Mouse (Mus musculus) testis, adult 2 months (tissue): ENCODE measurements at regions not wholly inside any gene's neighbourhood (a gene's known extent, or its start where the extent isn't known, plus 50 kb on each side); places are given as distances from the start of the nearest gene placed in this dataset.

ENCODE experiments used
- CTCF ChIP-seq: fragments of 200-500 bp; IDR thresholded peaks from 2 replicates; pipeline ENCODE4 v1.5.1; 2012; ENCODE audit warnings: low read depth, mild to moderate bottlenecking, inconsistent platforms, low read length, moderate library complexity; ENCODE audit not compliant: control insufficient read depth, insufficient read depth, insufficient replicate concordance
- POLR2A ChIP-seq: fragments of 200-500 bp; IDR thresholded peaks from 2 replicates; pipeline ENCODE4 v1.6.1; 2012; ENCODE audit warnings: low read depth, mild to moderate bottlenecking, inconsistent platforms, low read length, moderate library complexity; ENCODE audit not compliant: control insufficient read depth

DNA sequence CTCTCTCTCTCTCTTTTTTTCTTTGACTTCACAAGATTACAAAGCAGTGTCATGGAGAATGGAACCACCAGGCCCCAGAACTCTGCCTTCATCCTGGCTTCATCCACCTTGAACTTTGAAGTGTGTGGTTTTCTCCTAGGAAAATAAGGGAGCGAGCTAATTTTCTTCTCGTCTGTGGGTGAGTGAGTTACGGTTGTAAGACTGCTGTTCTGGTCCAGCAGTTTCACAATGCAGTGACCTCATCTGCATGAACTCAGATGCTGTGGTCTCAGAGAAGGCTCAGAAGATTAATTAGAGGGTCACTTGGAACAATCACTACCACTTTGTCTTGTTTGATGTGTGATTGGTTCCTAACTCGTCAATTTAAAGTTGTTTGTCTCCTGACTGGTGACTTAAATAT is 103.1 kb upstream of the Stc2 start:
- TF ChIP-seq POLR2A (no peak), CTCF (no peak)
